Mouse (Mus musculus) MEL (cell line): Measurements from ENCODE around the gene Xrcc4. TPM values are rescaled to one million over a fixed set of nuclear protein-coding genes. Genes with fewer than 3 reads are reported as not detected.
A peak's percentile ranks its signal among the peaks of the same experiment; 100 is the strongest.

ENCODE experiments used
- DNase-seq: peaks from one replicate; pipeline ENCODE4 v3.0.0; 2011; ENCODE audit warnings: low read depth, low spot score
- H3K27ac ChIP-seq: 2 replicates; pipeline ENCODE4 v1.5.1; 2012; ENCODE audit warnings: low read depth, mild to moderate bottlenecking, control low read depth, low read length, moderate library complexity; ENCODE audit not compliant: control insufficient read depth
- H3K27me3 ChIP-seq, 2 experiments: fragments of 150-350 bp in 1 of 2; sonication (generic) in 1 of 2; 2 replicates each; pipeline ENCODE4 v1.6.1; 2012; ENCODE audit warnings: low read length in 2 of 2, mild to moderate bottlenecking in 2 of 2, improper control_type of control experiment in 1 of 2, moderate library complexity in 1 of 2; ENCODE audit not compliant: insufficient read depth in 2 of 2, control insufficient read depth in 1 of 2
- H3K36me3 ChIP-seq, 2 experiments: 2 replicates each; pipeline ENCODE4 v1.6.1; 2012 to 2014; ENCODE audit warnings: low read length in 2 of 2, improper control_type of control experiment in 1 of 2, inconsistent platforms in 1 of 2, mild to moderate bottlenecking in 1 of 2; ENCODE audit not compliant: insufficient read depth in 2 of 2, control insufficient read depth in 1 of 2
- H3K4me1 ChIP-seq, 2 experiments: fragments of 150-350 bp in 1 of 2; sonication (generic) in 1 of 2; 2 replicates each; pipeline ENCODE4 v1.6.1; 2012; ENCODE audit warnings: low read length in 2 of 2, improper control_type of control experiment in 1 of 2, mild to moderate bottlenecking in 1 of 2; ENCODE audit not compliant: insufficient read depth in 2 of 2, control insufficient read depth in 1 of 2
- H3K4me3 ChIP-seq, 2 experiments: fragments of 150-350 bp in 1 of 2; sonication (generic) in 1 of 2; 2 replicates each; pipeline ENCODE4 v1.5.1; 2012; ENCODE audit warnings: low read depth in 2 of 2, low read length in 2 of 2, mild to moderate bottlenecking in 2 of 2, moderate library complexity in 2 of 2, control low read depth in 1 of 2, improper control_type of control experiment in 1 of 2; ENCODE audit not compliant: control insufficient read depth in 1 of 2, insufficient read depth in 1 of 2
- H3K79me2 ChIP-seq: 2 replicates; pipeline ENCODE4 v1.6.1; 2012; ENCODE audit warnings: mild to moderate bottlenecking, low read length, moderate library complexity; ENCODE audit not compliant: control insufficient read depth, poor library complexity, insufficient read depth
- H3K9ac ChIP-seq: 2 replicates; pipeline ENCODE4 v1.6.1; 2012; ENCODE audit warnings: low read depth, mild to moderate bottlenecking, control low read depth, low read length, moderate library complexity; ENCODE audit not compliant: control insufficient read depth, poor library complexity, severe bottlenecking
- H3K9me3 ChIP-seq: fragments of 150-350 bp; sonication (generic); replicated peaks from 2 replicates; pipeline ENCODE4 v1.6.1; 2012; ENCODE audit warnings: mild to moderate bottlenecking, low read length, improper control_type of control experiment, moderate library complexity; ENCODE audit not compliant: insufficient read depth
- BHLHE40 ChIP-seq: IDR thresholded peaks from 2 replicates; pipeline ENCODE4 v1.6.1; 2012; ENCODE audit warnings: low read depth, mild to moderate bottlenecking, inconsistent platforms, low read length, improper control_type of control experiment, borderline replicate concordance
- CHD1 ChIP-seq: IDR thresholded peaks from 2 replicates; pipeline ENCODE4 v1.6.1; 2012; ENCODE audit warnings: low read depth, mild to moderate bottlenecking, inconsistent platforms, low read length, improper control_type of control experiment
- CHD2 ChIP-seq: IDR thresholded peaks from 2 replicates; pipeline ENCODE4 v1.6.1; 2011; ENCODE audit warnings: low read length, improper control_type of control experiment
- E2F4 ChIP-seq: IDR thresholded peaks from 2 replicates; pipeline ENCODE4 v1.6.1; 2011; ENCODE audit warnings: low read depth, low read length, improper control_type of control experiment, borderline replicate concordance
- ELF1 ChIP-seq: IDR thresholded peaks from 2 replicates; pipeline ENCODE4 v1.6.1; 2014; ENCODE audit warnings: low read depth, mild to moderate bottlenecking, inconsistent platforms, low read length, improper control_type of control experiment, moderate library complexity
- ETS1 ChIP-seq: IDR thresholded peaks from 2 replicates; pipeline ENCODE4 v1.6.1; 2012; ENCODE audit warnings: low read depth, mild to moderate bottlenecking, inconsistent platforms, low read length, improper control_type of control experiment, moderate library complexity
- GABPA ChIP-seq: IDR thresholded peaks from 2 replicates; pipeline ENCODE4 v1.6.1; 2012; ENCODE audit warnings: low read depth, mild to moderate bottlenecking, inconsistent platforms, low read length, improper control_type of control experiment, moderate library complexity
- GATA1 ChIP-seq: IDR thresholded peaks from 2 replicates; pipeline ENCODE4 v1.6.1; 2011; ENCODE audit warnings: low read depth, low read length, improper control_type of control experiment
- JUND ChIP-seq: IDR thresholded peaks from 2 replicates; pipeline ENCODE4 v1.6.1; 2011; ENCODE audit warnings: low read depth, mild to moderate bottlenecking, improper control_type of control experiment, low read length
- MAFK ChIP-seq: IDR thresholded peaks from 2 replicates; pipeline ENCODE4 v1.6.1; 2011; ENCODE audit warnings: low read depth, mild to moderate bottlenecking, low read length, improper control_type of control experiment, borderline replicate concordance
- MAX ChIP-seq: IDR thresholded peaks from 2 replicates; pipeline ENCODE4 v1.6.1; 2011; ENCODE audit warnings: low read length, improper control_type of control experiment
- MYB ChIP-seq: IDR thresholded peaks from 2 replicates; pipeline ENCODE4 v1.6.1; 2011; ENCODE audit warnings: mild to moderate bottlenecking, low read depth, low read length, improper control_type of control experiment
- MYC ChIP-seq: IDR thresholded peaks from 2 replicates; pipeline ENCODE4 v1.6.1; 2011; ENCODE audit warnings: low read depth, mild to moderate bottlenecking, low read length, improper control_type of control experiment, moderate library complexity
- NELFE ChIP-seq: IDR thresholded peaks from 2 replicates; pipeline ENCODE4 v1.6.1; 2011; ENCODE audit warnings: low read depth, low read length, improper control_type of control experiment
- POLR2A ChIP-seq, 2 experiments: IDR thresholded peaks; 2 replicates each; pipeline ENCODE4 v1.6.1; 2011 to 2012; ENCODE audit warnings: low read length in 2 of 2, mild to moderate bottlenecking in 2 of 2, control low read depth in 1 of 2, improper control_type of control experiment in 1 of 2, low read depth in 1 of 2, moderate library complexity in 1 of 2; ENCODE audit not compliant: control insufficient read depth in 1 of 2, insufficient read depth in 1 of 2, poor library complexity in 1 of 2
- RAD21 ChIP-seq: IDR thresholded peaks from 2 replicates; pipeline ENCODE4 v1.6.1; 2011; ENCODE audit warnings: mild to moderate bottlenecking, low read depth, low read length, improper control_type of control experiment
- RCOR1 ChIP-seq: IDR thresholded peaks from 2 replicates; pipeline ENCODE4 v1.6.1; 2012; ENCODE audit warnings: low read depth, mild to moderate bottlenecking, inconsistent platforms, low read length, improper control_type of control experiment
- SIN3A ChIP-seq: IDR thresholded peaks from 2 replicates; pipeline ENCODE4 v1.6.1; 2012; ENCODE audit warnings: low read length, improper control_type of control experiment, inconsistent platforms
- TBP ChIP-seq: IDR thresholded peaks from 2 replicates; pipeline ENCODE4 v1.8.0; 2011; ENCODE audit warnings: low read depth, low read length, improper control_type of control experiment
- TCF12 ChIP-seq: IDR thresholded peaks from 2 replicates; pipeline ENCODE4 v1.6.1; 2014; ENCODE audit warnings: low read depth, mild to moderate bottlenecking, inconsistent platforms, low read length, improper control_type of control experiment, moderate library complexity
- UBTF ChIP-seq: IDR thresholded peaks from 2 replicates; pipeline ENCODE4 v1.6.1; 2012; ENCODE audit warnings: low read depth, mild to moderate bottlenecking, inconsistent platforms, low read length, improper control_type of control experiment, moderate library complexity, borderline replicate concordance; ENCODE audit not compliant: insufficient read depth
- USF1 ChIP-seq: IDR thresholded peaks from 2 replicates; pipeline ENCODE4 v1.6.1; 2014; ENCODE audit warnings: low read depth, mild to moderate bottlenecking, inconsistent platforms, low read length, improper control_type of control experiment, moderate library complexity
- USF2 ChIP-seq, 2 experiments: IDR thresholded peaks; 2 replicates each; pipeline ENCODE4 v1.6.1; 2011 to 2012; ENCODE audit warnings: improper control_type of control experiment in 2 of 2, low read length in 2 of 2, borderline replicate concordance in 1 of 2, inconsistent platforms in 1 of 2, low read depth in 1 of 2, mild to moderate bottlenecking in 1 of 2; ENCODE audit not compliant: insufficient read depth in 1 of 2
- ZKSCAN1 ChIP-seq: IDR thresholded peaks from 2 replicates; pipeline ENCODE4 v1.6.1; 2012; ENCODE audit warnings: low read depth, mild to moderate bottlenecking, inconsistent platforms, low read length, improper control_type of control experiment, moderate library complexity
- polyA plus RNA-seq, 2 experiments: library from polyadenylated mRNA; stranded (reverse) in 1 of 2; unstranded in 1 of 2; fragments of >175 nt in 1 of 2; fragments of >200 nt in 1 of 2; gene quantifications; 2 replicates each; pipeline versions ENCODE4 v1.2.1 to v1.2.4; 2012; ENCODE audit warnings: low replicate concordance in 2 of 2, low read depth in 1 of 2; ENCODE audit not compliant: insufficient read length in 2 of 2, insufficient read depth in 1 of 2, missing spikeins in 1 of 2
- total RNA-seq: library from RNA; depleted of rRNA; stranded (reverse); fragments of 300-350 nt; gene quantifications from 2 replicates; pipeline ENCODE4 v1.2.3, GENCODE M21; 2012

Gene Xrcc4
- total and polyA plus RNA-seq, 3 experiments, result 6.6 to 7.7 TPM; not detected in 1

- TF ChIP-seq ELF1 (no peak), RAD21 (peak; percentile 62), USF1 (0 out of 2 replicates have a peak, but pooled peaks have one; percentile 6), ETS1 (no peak), MAX (no peak), TBP (no peak)
Measured at GRCm38 (mm10) chr13:90051735-90052134, 37.7 kb downstream of the Xrcc4 start (continued).

DNA sequence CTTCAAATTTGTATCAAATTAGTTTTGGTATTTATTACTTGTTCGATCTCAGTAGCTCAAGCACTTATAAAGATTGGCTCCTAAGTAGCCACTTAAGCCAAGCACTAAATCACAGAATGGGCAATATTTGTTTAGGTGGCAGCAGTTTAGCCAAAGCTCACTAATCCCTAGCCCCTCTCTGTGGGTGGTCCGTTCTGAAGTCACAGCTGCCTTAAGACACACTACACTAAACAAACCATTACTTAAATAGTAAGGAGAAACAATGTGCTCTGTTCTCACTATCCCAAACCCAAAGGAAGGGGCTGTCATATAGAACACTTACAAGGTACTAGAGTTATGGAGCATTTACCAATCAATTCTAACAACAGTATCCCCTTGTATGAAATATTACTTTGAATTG lies 49.8 kb downstream of the Xrcc4 start:
- Histone ChIP-seq H3K9me3 (no peaks in the 10 kb centered on the region), H3K9ac (no peak overlapping the region), H3K36me3 (no peaks in the 10 kb centered on the region), H3K27ac (no peak overlapping the region), H3K4me3 (no peak overlapping the region), H3K27me3 (no peaks in the 10 kb centered on the region), H3K79me2 (no peaks in the 10 kb centered on the region), H3K4me1 (no peaks in the 10 kb centered on the region)
- DNase-seq, result no peak
- no peak for TF ChIP-seq BHLHE40
- TF ChIP-seq TCF12, result no peak
- TF ChIP-seq GATA1, result no peak
- no peak for TF ChIP-seq ZKSCAN1
- TF ChIP-seq UBTF, result no peak

- Histone ChIP-seq H3K9me3 (no peaks in the 10 kb centered on the region), H3K27ac (no peak overlapping the region), H3K4me1 (no peaks in the 10 kb centered on the region), H3K79me2 (no peaks in the 10 kb centered on the region), H3K27me3 (no peaks in the 10 kb centered on the region), H3K4me3 (no peak overlapping the region), H3K36me3 (no peaks in the 10 kb centered on the region), H3K9ac (no peak overlapping the region)
- no peak for DNase-seq
- TF ChIP-seq POLR2A (IDR thresholded peaks at IDR 0.05; ENCODE audit: control insufficient read depth in 1 of 2, insufficient read depth in 1 of 2, low read depth in 1 of 2, low read length in 2 of 2, poor library complexity in 1 of 2) (no peak), GABPA (no peak), RCOR1 (no peak), CHD2 (no peak), MYB (no peak), CHD1 (no peak), ELF1 (no peak), JUND (no peak), SIN3A (no peak), MAFK (no peak), BHLHE40 (no peak), E2F4 (no peak), NELFE (no peak), USF1 (no peak), MYC (no peak), MAX (no peak), GATA1 (no peak), USF2 (IDR thresholded peaks at IDR 0.05; ENCODE audit: borderline replicate concordance in 1 of 2, insufficient read depth in 1 of 2, low read depth in 1 of 2, low read length in 2 of 2) (no peak)
Measured at GRCm38 (mm10) chr13:90032977-90033376, 56.4 kb downstream of the Xrcc4 start.
